Comparison of ENCODE assay signal across 17 mouse cellular contexts in the genomic region with DNA sequence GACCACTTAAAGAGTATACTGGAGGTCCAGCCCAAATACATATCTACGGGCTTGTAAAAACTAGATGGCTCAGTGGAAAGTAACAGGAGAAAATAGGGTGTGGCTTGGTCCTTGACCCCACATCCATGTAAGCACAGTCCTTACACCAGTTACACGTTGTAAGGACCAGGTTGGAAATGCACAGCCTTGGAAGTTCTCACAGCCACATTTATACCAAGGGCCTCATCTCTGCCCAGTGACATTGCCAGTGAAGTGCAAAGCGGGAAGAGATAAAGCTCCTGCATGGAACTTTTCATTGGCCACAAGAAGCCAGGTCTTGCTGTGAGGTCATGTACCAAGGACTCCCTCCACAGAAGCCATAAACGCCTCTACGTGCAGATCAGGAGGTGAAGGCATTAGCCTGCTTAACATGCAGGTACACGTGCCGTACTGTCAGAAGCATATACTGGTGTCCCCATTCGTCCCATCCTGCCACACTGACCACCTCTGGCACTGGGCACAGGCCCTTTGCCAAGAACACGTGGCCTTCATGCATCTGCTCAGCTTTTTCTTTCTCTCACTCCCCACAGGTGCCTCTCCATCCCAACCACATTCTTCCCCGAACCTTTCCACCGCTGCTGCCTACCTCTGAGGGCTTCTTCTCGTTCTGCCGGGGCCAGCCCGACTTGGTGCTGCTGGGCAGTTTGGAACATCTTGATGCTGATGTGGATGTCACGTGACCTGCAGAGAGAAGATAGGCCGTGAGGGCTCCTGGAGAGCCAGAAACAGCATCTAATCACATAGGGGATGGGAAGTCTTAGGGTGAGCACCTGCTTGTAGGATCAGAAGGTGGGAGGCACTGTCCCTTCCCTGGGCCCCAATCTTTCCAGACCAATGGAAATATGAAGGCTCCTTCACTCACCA.
"Had no signal": no experiment of that assay in that cellular context is flagged by ENCODE, and none has a peak within 500 bp of the region (broad histone marks: within the 10 kb centered on the region; RNA-seq: fewer than 3 reads in every experiment).

No protein-coding gene starts in this region.

- H3K9ac ChIP-seq: lung, embryonic 14.5 days; midbrain, embryonic 13.5 days; neural tube, embryonic 13.5 days; neural tube, embryonic 15.5 days; stomach, embryonic 15.5 days had no signal

- H3K9me3 ChIP-seq: midbrain, embryonic 10.5 days; midbrain, embryonic 13.5 days; neural tube, embryonic 13.5 days; neural tube, embryonic 15.5 days; stomach, embryonic 15.5 days had no signal

- H3K4me1 ChIP-seq: midbrain, embryonic 10.5 days; midbrain, embryonic 13.5 days; neural tube, embryonic 13.5 days; neural tube, embryonic 15.5 days had no signal

- ATAC-seq: midbrain, embryonic 13.5 days; midbrain, embryonic 16.5 days had no signal

- H3K27ac ChIP-seq: midbrain, embryonic 10.5 days; midbrain, embryonic 13.5 days; neural tube, embryonic 13.5 days; neural tube, embryonic 15.5 days; stomach, embryonic 15.5 days; stomach, postnatal 0 days had no signal

- H3K36me3 ChIP-seq: midbrain, embryonic 10.5 days; midbrain, embryonic 13.5 days; neural tube, embryonic 13.5 days; neural tube, embryonic 15.5 days; stomach, embryonic 15.5 days had no signal

- H3K4me3 ChIP-seq: midbrain, embryonic 10.5 days; midbrain, embryonic 13.5 days; myocyte; neural tube, embryonic 13.5 days; neural tube, embryonic 15.5 days; stomach, embryonic 15.5 days had no signal

- H3K4me2 ChIP-seq: lung, embryonic 14.5 days; midbrain, embryonic 13.5 days; neural tube, embryonic 13.5 days; neural tube, embryonic 15.5 days; stomach, embryonic 15.5 days had no signal

- H3K27me3 ChIP-seq: midbrain, embryonic 13.5 days; neural tube, embryonic 13.5 days; neural tube, embryonic 15.5 days; stomach, embryonic 15.5 days had no signal

- DNase-seq: lung, adult 18-20 months; lung, embryonic 14.5 days; lung, postnatal 10 days; lung, postnatal 4 days; retina, postnatal 1 day; right cerebral cortex, adult 18-20 months; thymus, adult 2 months; thymus, postnatal 25 days; thymus, postnatal 4 days had no signal
